ENCODE assay signal across 28 mouse cellular contexts in the genomic region with DNA sequence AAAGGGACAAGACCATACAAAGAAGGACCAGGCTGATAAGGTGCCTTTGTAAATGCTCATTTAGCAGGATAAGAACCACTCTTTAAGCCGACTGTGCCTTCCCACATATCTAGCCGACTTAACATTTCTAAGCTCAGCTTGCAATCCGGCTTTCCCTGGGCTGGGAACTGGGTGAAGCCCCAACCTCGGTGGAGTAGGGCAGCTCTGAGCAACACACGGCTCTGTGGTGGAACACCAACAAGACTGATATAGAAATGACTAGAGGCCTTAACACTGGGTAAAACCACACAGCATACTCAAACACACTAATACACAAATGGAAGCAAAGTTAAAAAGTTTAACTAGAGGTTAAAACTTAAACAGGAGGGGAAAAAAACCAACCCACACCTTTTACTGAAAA. TPM values are rescaled to one million over a fixed set of nuclear protein-coding genes. Genes with fewer than 3 reads are reported as not detected.
DNase-seq lines count a peak whose midpoint lies in the region; ATAC-seq and TF ChIP-seq lines count a peak whose summit lies in the region.
"Had no signal": no experiment of that assay in that cellular context is flagged by ENCODE, and none has a peak within 500 bp of the region (broad histone marks: within the 10 kb centered on the region; RNA-seq: fewer than 3 reads in every experiment).

No protein-coding gene starts in this region.

- no peak for ATAC-seq in forebrain, postnatal 0 days
- no peak for ATAC-seq in kidney, embryonic 15.5 days (replicated peaks; ENCODE audit: low FRiP score)
- no peak for ATAC-seq in megakaryocyte, adult 5-6 weeks (ENCODE audit: poor library complexity, severe bottlenecking)
- ATAC-seq: forebrain, embryonic 15.5 days; intestine, embryonic 16.5 days; midbrain, embryonic 16.5 days had no signal

- no peaks in the 10 kb centered on the region for H3K27me3 ChIP-seq in forebrain, embryonic 10.5 days (ENCODE audit: poor library complexity, severe bottlenecking)
- no peaks in the 10 kb centered on the region for H3K27me3 ChIP-seq in forebrain, postnatal 0 days (ENCODE audit: insufficient read depth, low read length)
- H3K27me3 ChIP-seq in kidney, embryonic 15.5 days: no peaks in the 10 kb centered on the region
- no peaks in the 10 kb centered on the region for H3K27me3 ChIP-seq in megakaryocyte, embryonic 14.5 days (replicated peaks)
- H3K27me3 ChIP-seq: CH12.LX; embryonic facial prominence, embryonic 12.5 days; forebrain, embryonic 15.5 days; hindbrain, embryonic 13.5 days; neural tube, embryonic 12.5 days had no signal

- H3K9me3 ChIP-seq in forebrain, embryonic 10.5 days: no peaks in the 10 kb centered on the region
- no peaks in the 10 kb centered on the region for H3K9me3 ChIP-seq in forebrain, postnatal 0 days (ENCODE audit: low read length)
- no peaks in the 10 kb centered on the region for H3K9me3 ChIP-seq in kidney, embryonic 15.5 days (replicated peaks)
- no peaks in the 10 kb centered on the region for H3K9me3 ChIP-seq in megakaryocyte, embryonic 14.5 days
- H3K9me3 ChIP-seq: embryonic facial prominence, embryonic 12.5 days; forebrain, embryonic 15.5 days; hindbrain, embryonic 13.5 days; neural tube, embryonic 12.5 days had no signal

- WGBS in forebrain, embryonic 10.5 days: 70% methylated on average over 5 of the region's 5 CpGs
- 67% methylated on average over 5 of the region's 5 CpGs for WGBS in forebrain, postnatal 0 days
- WGBS in kidney, embryonic 15.5 days: 63% methylated on average over 5 of the region's 5 CpGs
- 82% methylated on average over 5 of the region's 5 CpGs for WGBS in macrophage (ENCODE audit: missing documents)

- no peak for TF ChIP-seq CTCF in forebrain, postnatal 0 days (IDR thresholded peaks at IDR 0.05; ENCODE audit: low read depth)

- no peak overlapping the region for H3K4me3 ChIP-seq in forebrain, embryonic 10.5 days
- no peak overlapping the region for H3K4me3 ChIP-seq in forebrain, postnatal 0 days (ENCODE audit: low read depth, low read length)
- no peak overlapping the region for H3K4me3 ChIP-seq in kidney, embryonic 15.5 days (replicated peaks)
- peak overlapping the region; percentile 38 for H3K4me3 ChIP-seq in megakaryocyte, embryonic 14.5 days (replicated peaks)
- no peak overlapping the region for H3K4me3 ChIP-seq in macrophage (ENCODE audit: inconsistent target)
- H3K4me3 ChIP-seq: embryonic facial prominence, embryonic 12.5 days; forebrain, embryonic 15.5 days; gastrocnemius, adult 2 months; hindbrain, embryonic 13.5 days; left cerebral cortex, adult 2 months; myocyte; neural tube, embryonic 12.5 days had no signal

- H3K79me2 ChIP-seq in macrophage (ENCODE audit: inconsistent target): peaks cover 98% of the 10 kb centered on the region

- H3K4me2 ChIP-seq in forebrain, postnatal 0 days (ENCODE audit: low read depth): no peak overlapping the region
- H3K4me2 ChIP-seq in kidney, embryonic 15.5 days: no peak overlapping the region
- H3K4me2 ChIP-seq: embryonic facial prominence, embryonic 12.5 days; forebrain, embryonic 15.5 days; hindbrain, embryonic 13.5 days; midbrain, embryonic 11.5 days; neural tube, embryonic 12.5 days had no signal

- peaks cover 33% of the 10 kb centered on the region for H3K4me1 ChIP-seq in forebrain, embryonic 10.5 days
- H3K4me1 ChIP-seq in forebrain, postnatal 0 days (ENCODE audit: insufficient read depth): peaks cover 3% of the 10 kb centered on the region
- H3K4me1 ChIP-seq in kidney, embryonic 15.5 days: peaks cover 64% of the 10 kb centered on the region
- peaks cover 68% of the 10 kb centered on the region for H3K4me1 ChIP-seq in megakaryocyte, embryonic 14.5 days

- 0 out of 2 replicates have a peak overlapping the region, but pooled peaks have one; percentile 13 for H3K27ac ChIP-seq in forebrain, embryonic 10.5 days
- no peak overlapping the region for H3K27ac ChIP-seq in forebrain, postnatal 0 days (ENCODE audit: low read depth, low read length)
- peak overlapping the region; percentile 69 for H3K27ac ChIP-seq in kidney, embryonic 15.5 days
- peak overlapping the region; percentile 83 for H3K27ac ChIP-seq in macrophage
- H3K27ac ChIP-seq: embryonic facial prominence, embryonic 12.5 days; forebrain, embryonic 15.5 days; gastrocnemius, adult 2 months; hindbrain, embryonic 13.5 days; left cerebral cortex, adult 2 months; neural tube, embryonic 12.5 days had no signal

- DNase-seq in forebrain, embryonic 10.5 days (ENCODE audit: extremely low spot score, low spot score): no peak
- DNase-seq in forebrain, postnatal 0 days: no peak
- no peak for DNase-seq in kidney, postnatal 4 days
- DNase-seq in lung, postnatal 14 days: no peak
- DNase-seq: adrenal gland, adult 8-10 months; cerebellum, adult 11 months; cerebellum, adult 9-10 months; embryo, embryonic 11 days; gastrocnemius, adult 2 months; gastrocnemius, postnatal 36 days; heart, postnatal 4 days; lung, postnatal 4 days; right cerebral cortex, adult 18-20 months had no signal

- H3K9ac ChIP-seq in forebrain, postnatal 0 days: no peak overlapping the region
- no peak overlapping the region for H3K9ac ChIP-seq in kidney, embryonic 15.5 days
- H3K9ac ChIP-seq: embryonic facial prominence, embryonic 12.5 days; forebrain, embryonic 15.5 days; hindbrain, embryonic 13.5 days; neural tube, embryonic 12.5 days had no signal

- peaks cover 38% of the 10 kb centered on the region for H3K36me3 ChIP-seq in forebrain, embryonic 10.5 days (replicated peaks)
- no peaks in the 10 kb centered on the region for H3K36me3 ChIP-seq in forebrain, postnatal 0 days (ENCODE audit: insufficient read depth)
- peaks cover 4% of the 10 kb centered on the region for H3K36me3 ChIP-seq in kidney, embryonic 15.5 days
- peaks cover 27% of the 10 kb centered on the region for H3K36me3 ChIP-seq in megakaryocyte, embryonic 14.5 days (replicated peaks; ENCODE audit: low read length)
- no peaks in the 10 kb centered on the region for H3K36me3 ChIP-seq in macrophage (ENCODE audit: inconsistent target)
- H3K36me3 ChIP-seq: forebrain, embryonic 15.5 days; G1E; hindbrain, embryonic 13.5 days; neural tube, embryonic 12.5 days had no signal

RNA-seq across cellular contexts. Expression of gene Wdfy3, which starts 7.9 kb away (rescaled TPM):
- polyA plus RNA-seq in forebrain, embryonic 10.5 days (2016; fragmentation: Nextera tagmentation; extraction: Ambion mirVana): 14.8 TPM in 2 replicates
- total RNA-seq in forebrain, postnatal 0 days (2014; rRNA removed): 48.1 and 68.8 TPM in 2 replicates
- 7.7 and 15.4 TPM in 2 replicates for polyA plus RNA-seq in forebrain, postnatal 0 days (2015; fragmentation: Nextera tagmentation; extraction: Ambion mirVana)
- 19.7 and 20.8 TPM in 2 replicates for polyA plus RNA-seq in kidney, embryonic 15.5 days (2015; fragmentation: Nextera tagmentation; extraction: Ambion mirVana)
- 4.3 and 4.7 TPM in 2 replicates for polyA plus RNA-seq in megakaryocyte, embryonic 14.5 days (2012; ENCODE audit: insufficient read depth, low replicate concordance)
- total RNA-seq in megakaryocyte, adult 5-6 weeks (2015): 20.3 and 21.3 TPM in 2 replicates
- 11.5 and 16.7 TPM in 2 replicates for total RNA-seq in megakaryocyte, adult 5-6 weeks (2017)
- total RNA-seq in macrophage (2018; cell fraction: chromatin; rRNA removed): 100 to 1,000 TPM; 154 to 501 (median 335) TPM
- total RNA-seq in macrophage (2018; cell fraction: cytosol; rRNA removed): 10 to 100 TPM; 33.2 to 88.4 (median 66.0) TPM
- 100 to 1,000 TPM in 25 of 26 experiments, 10 to 100 TPM in 1; 87.8 to 329 (median 181) TPM for total RNA-seq in macrophage (2018; cell fraction: nucleus; rRNA removed)
- polyA plus RNA-seq in macrophage (2018): 31.1 to 45.6 TPM (median 42.4 TPM) in 3 replicates
- total RNA-seq: CH12.LX had no signal
- polyA plus RNA-seq: G1E had no signal
